Mouse (Mus musculus): ENCODE measurements around the gene Gabrr1.

- no peak for TF ChIP-seq MYOG (IDR thresholded peaks at IDR 0.05; ENCODE audit: control insufficient read depth in 1 of 3, insufficient read depth in 1 of 3, insufficient read length in 2 of 3, low read depth in 2 of 3)
- TF ChIP-seq MYOD1 (IDR thresholded peaks at IDR 0.05; ENCODE audit: control insufficient read depth in 1 of 3, insufficient read length in 2 of 3, low read depth in 2 of 3): no peak
- TF ChIP-seq POLR2AphosphoS2 (IDR thresholded peaks at IDR 0.05; ENCODE audit: insufficient read length, low read depth): no peak
- TF ChIP-seq POLR2A (IDR thresholded peaks at IDR 0.05; ENCODE audit: insufficient read length, low read depth): no peak
- TF ChIP-seq TCF12 (IDR thresholded peaks at IDR 0.05; ENCODE audit: insufficient read depth, poor library complexity, severe bottlenecking): no peak
- no peak for TF ChIP-seq USF1 (IDR thresholded peaks at IDR 0.05; ENCODE audit: low read depth)
- no peak for TF ChIP-seq E2F4 (IDR thresholded peaks at IDR 0.05; ENCODE audit: insufficient read depth)
- no peak for TF ChIP-seq MAX (IDR thresholded peaks at IDR 0.05; ENCODE audit: low read depth)
Observed at GRCm38 (mm10) chr4:33132221-33132620, at the start of gene Gabrr1.

All from myocyte (in vitro differentiated cells).